Mouse (Mus musculus): ENCODE data around the gene Pomgnt2.

Gene Pomgnt2

DNA sequence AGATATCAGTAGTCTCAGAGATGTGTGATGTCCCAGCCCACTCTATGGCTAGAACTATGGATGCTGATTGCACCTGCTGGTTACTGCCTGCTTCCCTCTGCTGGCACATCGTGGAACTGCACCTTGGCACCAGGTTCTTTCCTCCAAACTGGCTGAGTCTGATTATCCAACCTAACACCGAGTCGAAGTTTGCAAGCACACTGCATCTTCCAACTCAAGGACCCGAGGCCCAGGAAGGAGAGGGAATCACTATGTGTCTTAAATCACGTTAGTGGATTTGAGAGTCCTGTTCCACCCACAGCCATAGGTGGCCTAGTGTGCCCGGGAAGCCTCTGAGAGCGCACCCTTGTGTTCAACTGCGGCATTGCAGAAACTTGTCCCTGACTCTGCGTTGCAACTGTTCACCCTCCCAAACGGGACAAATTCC, 17.3 kb upstream of the Pomgnt2 start:
- in situ Hi-C loops (cut with MboI; ENCODE audit: low sequenced_read_pairs) = no loop called here

DNA sequence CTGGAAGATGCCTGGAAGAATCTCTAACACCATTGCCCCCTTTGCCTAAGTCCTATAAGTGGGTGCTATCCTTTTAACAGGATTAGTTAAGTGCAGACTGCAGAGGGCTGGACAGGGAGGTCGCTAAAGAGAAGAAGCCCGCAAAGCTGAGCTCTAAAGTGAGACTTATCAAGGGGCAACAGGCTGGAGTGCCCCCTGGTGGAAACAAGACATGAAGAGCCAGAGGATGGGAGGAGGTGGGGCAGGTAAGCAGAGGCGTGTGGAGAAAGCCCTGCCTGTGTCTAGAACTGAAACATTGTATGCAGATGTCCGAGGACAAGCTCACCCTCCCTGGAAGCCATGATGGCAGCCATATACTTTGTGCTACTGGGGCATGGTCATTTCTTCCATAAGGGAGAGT, 16.7 kb upstream of the Pomgnt2 start:
- in situ Hi-C loops (cut with MboI; ENCODE audit: low sequenced_read_pairs) = no loop called here

DNA sequence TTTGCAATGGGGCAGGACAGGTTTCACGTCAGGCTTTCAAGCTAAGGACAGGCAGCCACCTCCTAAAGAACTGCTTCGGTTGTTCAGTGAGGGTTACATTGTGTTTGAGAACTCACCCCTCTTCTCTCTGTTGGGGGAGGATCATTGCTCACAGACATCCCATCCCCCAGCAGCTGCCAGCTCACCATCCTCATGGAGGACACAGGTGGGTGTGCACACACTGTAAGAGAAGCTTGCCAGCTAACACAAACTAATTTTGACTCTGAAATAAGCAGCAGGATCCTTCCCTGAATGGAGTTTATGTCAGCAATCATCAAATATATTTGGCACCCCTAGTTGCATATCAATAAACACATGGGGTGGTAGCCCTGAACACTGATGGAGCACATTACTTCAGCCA, 15.9 kb upstream of the Pomgnt2 start:
- in situ Hi-C loops (cut with MboI; ENCODE audit: low sequenced_read_pairs) = no loop called here

DNA sequence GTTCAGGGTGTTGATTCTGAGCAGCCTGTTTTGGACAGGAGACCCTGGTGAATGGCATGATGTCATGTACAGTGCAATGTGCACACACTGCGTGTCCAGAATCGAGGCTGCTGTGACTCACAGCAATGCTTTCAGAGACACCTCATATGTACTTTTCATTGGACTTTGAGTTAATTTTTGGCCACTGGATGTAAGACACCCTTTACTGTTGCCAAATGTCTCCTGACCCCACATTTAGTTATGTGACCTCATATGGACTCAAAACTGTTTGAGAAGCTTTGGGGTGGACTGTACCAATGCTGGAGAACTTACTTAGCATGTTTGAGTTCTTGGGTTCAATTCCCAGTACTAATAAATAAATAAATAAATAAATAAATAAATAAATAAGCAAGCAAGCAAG, 13.8 kb upstream of the Pomgnt2 start:
- in situ Hi-C loops (cut with MboI; ENCODE audit: low sequenced_read_pairs) = no loop called here

DNA sequence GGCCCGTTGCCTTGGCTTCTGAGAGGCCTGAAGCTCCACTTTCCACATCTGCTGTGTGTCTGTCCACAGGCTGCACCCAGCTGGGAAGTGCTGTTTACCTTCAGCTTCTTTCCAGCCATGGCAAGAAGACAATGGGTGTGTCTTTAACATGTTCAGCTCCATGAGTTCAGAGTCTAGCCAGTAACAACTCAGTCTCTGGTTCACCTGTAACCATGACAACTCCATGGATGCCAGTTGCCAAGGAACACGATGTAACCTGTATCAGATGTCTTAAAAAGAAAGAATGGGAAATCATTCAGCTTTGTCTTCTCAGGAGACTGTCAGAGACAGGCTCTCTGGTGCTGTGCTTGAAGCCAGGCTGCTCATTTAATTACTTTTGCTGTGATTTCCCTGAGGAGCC, 12.0 kb upstream of the Pomgnt2 start:
- in situ Hi-C loops (cut with MboI; ENCODE audit: low sequenced_read_pairs) = no loop called here

DNA sequence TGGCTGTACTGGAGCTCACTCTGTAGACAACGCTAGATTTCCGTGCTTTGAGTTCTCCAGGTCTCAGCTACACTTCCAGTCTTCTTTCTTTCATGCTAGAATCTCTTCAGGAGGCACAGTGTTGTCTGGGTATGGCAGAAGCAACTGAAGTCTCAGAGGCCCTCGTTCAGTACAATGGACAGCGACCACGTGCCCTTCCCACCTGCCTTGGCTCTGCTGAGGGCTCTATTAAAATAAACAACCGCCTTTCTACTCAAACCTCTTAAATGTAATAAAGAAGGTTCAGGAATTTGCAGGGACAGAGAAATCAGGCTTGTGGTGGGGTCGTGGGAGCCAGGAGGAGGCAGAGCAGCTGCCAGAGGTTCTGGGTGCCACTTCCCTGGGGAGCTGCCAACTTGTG, 9.7 kb upstream of the Pomgnt2 start:
- in situ Hi-C loops (cut with MboI; ENCODE audit: low sequenced_read_pairs) = no loop called here

DNA sequence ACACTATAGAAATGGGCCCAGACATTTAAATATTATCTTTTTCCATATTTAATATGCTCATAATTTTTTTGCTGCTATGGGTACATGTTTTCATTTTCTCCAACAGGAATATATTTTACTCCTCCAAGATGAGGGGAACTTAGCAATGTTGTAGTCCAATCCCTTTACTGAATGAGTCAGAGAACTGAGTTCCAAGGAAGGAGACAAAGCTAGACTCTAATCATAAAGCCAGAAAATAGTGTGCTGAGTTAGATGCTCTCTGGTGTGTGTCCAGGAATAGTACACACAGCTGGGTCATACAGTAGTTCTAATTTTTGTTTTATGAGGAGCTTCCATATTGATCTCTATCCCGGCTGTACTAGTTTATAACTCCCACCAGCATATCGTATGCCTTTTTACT, 9.3 kb upstream of the Pomgnt2 start:
- in situ Hi-C loops (cut with MboI; ENCODE audit: low sequenced_read_pairs) = no loop called here

DNA sequence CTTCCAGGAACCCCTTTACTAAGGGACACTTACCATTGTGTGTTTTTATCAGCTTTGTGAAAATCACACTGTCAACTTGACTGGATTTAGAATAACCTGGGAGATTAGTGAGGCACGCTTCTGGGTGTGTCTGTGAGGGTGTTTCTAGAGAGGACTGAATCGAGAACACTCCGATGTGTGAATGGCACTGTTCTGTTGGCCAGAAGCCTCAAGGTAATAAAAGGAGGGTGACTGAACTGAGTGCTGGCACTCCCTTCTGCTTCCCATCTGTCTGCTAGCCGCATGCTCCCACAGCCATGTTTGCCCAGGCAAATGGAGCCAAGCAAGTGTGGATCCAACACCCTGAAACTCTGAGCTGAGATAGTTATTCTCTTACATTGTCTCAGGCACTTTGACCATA, 1.1 kb upstream of the Pomgnt2 start:
- in situ Hi-C loops (cut with MboI; ENCODE audit: low sequenced_read_pairs) = no loop called here

DNA sequence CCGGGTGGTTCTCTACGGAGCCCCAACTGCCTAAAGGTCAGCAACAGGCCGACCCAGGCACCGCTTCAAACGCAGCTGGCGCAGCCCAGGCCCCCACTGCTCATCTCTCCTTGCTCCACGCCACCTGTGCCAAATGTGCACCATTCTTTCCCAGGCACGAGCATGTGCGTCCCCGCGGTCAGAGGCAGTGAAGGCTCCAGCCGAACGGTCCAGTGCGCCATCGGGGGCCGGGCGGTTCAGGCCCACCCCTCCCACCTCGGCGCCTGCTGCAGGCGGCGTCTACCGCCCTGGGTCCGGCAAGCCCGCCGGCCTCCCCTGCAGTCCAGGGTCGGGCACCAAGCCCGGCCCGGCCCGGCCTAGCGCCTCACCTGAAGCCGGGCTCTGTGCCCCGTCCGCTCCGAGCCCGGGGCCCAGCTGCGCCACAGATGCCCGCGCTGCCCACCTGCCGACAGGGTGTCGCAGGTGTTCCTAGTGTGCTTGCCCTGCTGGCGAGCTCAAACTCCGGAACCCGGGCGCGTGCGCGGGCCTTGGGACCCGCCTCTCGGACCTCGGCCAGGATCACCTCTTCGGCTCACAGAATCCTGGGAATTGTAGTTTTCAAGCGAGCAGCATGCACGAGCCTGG, 1.3 kb downstream of the Pomgnt2 start:
- in situ Hi-C loops (cut with MboI; ENCODE audit: low sequenced_read_pairs) = no loop called here

DNA sequence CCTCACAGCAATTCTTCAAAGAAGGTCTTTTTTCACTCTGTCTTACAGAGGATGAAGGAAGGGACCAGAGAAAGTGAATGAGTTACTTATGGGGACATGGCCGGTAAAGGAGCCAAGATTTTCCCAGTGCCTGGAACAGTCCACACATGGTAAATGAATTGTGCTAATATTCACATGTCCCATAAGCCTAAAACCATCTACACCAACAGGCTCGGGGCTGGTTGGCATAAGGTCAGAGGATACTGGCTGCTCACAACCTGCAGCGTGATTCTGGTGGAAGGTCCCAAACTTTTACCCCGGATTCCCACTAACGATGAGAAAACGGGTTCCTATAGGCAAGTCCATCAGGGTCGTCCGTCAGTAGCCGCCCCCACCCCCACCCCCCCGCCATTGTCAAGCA, 1.8 kb downstream of the Pomgnt2 start:
- in situ Hi-C loops (cut with MboI; ENCODE audit: low sequenced_read_pairs) = no loop called here

DNA sequence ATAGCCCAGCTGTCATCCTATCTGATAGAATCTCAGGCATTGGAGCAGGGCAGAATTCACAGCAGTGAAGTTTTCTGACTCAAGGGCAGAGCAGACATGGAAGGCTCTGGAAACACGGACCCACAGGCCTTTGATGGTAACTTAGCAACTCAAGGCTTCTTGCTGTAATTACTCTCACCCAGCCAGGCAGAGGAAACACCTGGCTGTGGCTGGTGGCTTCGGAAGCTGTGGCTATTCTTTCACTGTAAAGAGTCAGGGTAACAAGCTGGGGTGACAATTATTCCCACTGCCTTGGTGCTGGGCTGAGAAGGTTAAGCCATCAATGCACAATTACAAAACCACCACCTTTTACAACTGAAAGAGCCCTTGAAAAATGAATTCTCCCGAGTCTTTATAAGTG, 3.9 kb downstream of the Pomgnt2 start:
- in situ Hi-C loops (cut with MboI; ENCODE audit: low sequenced_read_pairs) = no loop called here

DNA sequence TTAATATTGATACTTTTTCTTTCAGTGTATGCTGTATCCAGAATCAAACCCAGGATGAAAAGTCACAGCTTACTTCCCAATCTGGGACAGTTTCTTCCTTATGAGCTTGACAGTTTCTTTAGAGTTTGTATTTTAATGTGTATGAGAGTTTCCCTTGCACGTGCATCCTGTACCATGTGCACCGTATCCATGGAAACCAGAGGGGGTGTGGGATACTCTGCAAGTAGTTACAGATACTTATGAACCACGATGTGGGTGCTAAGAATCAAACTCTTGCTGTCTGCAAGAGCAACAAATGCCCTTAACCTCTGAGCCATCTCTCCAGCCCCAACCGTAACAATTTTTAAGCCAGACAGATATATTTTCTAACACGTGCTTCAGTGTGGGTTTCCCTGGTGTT, 5.9 kb downstream of the Pomgnt2 start:
- in situ Hi-C loops (cut with MboI; ENCODE audit: low sequenced_read_pairs) = no loop called here

DNA sequence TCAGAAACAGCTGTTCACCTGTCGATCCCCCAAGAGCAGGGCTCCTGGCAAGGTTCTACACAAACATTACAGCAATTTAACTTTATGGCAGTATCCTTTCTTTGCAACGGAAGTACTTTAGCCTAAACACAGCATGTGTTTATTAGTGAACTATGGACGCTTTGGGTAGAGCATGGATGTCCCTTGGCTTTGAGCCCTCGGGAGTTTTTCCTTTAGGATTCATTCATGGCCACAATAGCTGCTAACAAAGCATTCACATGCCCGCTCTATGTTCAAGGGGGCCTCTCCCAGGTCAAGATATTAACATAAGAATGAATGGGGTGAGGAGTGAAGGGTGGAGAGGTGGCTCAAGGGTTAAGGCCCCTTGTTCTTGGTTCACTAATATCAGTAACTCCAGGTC, 7.4 kb downstream of the Pomgnt2 start:
- in situ Hi-C loops (cut with MboI; ENCODE audit: low sequenced_read_pairs) = loop anchor here (10.0 kb wide), 2 partner anchors 115 to 145 kb away; no protein-coding TSS in a partner anchor

DNA sequence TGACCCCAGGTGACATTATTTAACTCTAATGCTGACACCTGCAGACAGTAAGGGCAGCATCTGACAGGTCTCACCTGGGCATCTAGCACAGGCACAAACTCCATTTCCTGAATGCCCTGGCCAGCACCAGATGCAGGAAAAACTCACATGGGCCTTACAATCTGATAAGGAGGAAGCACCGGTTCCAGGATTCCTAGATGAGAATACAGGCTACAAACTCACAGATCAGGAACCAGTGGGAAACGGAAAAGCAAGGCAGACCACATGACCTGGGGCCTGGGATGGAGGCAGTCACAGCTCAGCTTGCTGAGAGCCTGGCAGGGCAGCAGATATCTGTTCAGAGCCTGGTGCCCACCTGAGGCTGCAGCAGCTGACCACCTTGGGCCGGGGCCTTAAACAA, 8.0 kb downstream of the Pomgnt2 start:
- in situ Hi-C loops (cut with MboI; ENCODE audit: low sequenced_read_pairs) = loop anchor here (10.0 kb wide), 2 partner anchors 114 to 144 kb away; no protein-coding TSS in a partner anchor

DNA sequence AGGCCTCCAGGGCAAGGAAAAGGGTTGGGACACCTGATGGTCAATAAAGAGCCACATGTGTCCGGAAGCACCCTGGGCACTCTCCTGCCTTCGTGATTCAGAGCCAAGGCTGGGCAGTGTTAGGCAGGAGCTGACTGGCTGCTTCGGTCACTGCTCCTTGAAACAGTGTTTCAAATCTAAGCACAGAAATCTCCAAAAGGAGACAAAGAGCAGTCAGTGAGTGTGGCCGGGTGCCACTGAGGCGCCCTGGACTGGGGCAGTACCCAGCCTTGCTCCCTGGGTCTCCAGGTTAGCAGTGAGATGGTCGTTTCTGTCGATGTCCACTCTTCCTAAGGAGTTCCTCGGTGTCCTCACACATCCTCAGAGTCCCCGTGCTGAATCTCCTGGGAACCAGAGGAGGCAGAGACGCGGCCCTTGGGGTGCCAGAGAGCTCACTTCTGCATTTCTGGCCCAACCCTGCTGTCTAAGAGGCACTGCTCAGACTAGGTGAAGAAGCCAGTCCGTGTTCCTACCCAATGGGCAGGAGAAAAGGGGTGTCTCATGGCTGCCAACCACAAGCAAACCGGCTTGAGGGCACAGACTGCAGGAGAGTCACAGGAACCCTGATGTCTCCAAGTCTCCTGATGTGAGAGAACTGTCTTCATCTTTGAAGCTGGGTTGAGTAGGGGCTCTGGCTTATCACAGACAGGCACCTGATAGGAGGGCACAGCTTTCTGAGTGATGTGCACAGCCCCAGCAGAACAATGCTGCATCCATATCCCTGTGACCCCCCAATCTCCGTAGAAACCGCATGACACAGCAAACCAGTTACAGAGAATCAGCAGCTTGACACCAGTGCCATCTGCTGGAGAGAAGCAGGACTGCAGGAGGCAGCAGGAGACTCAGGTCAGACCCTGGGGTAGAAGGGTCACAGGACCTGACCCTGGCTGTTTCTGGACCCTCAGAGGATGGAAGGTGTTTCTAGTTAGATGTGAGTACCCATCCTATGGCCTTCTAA, 12.1 kb downstream of the Pomgnt2 start:
- in situ Hi-C loops (cut with MboI; ENCODE audit: low sequenced_read_pairs) = loop anchor here (10.0 kb wide), 2 partner anchors 110 to 140 kb away; no protein-coding TSS in a partner anchor

DNA sequence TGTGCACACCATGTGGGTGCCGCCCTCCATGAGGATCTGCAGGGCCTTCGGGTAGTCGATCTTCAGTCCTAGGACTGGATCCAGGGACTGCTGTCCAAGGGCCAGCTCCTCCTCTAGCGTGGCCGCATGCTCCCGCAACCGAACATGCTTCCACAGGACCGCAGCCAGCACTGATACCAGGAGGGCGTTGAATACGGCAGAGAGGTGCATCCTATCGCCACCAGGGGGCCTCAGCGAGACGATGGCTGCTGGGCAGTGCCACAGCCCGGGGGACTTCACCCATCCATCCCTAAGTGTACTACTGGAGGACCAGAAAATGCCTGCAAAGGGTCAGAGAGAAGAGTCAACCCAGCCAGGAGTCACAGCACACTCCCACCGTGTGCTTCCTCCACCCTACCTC, 13.4 kb downstream of the Pomgnt2 start:
- in situ Hi-C loops (cut with MboI; ENCODE audit: low sequenced_read_pairs) = loop anchor here (10.0 kb wide), 2 partner anchors 109 to 139 kb away; no protein-coding TSS in a partner anchor

DNA sequence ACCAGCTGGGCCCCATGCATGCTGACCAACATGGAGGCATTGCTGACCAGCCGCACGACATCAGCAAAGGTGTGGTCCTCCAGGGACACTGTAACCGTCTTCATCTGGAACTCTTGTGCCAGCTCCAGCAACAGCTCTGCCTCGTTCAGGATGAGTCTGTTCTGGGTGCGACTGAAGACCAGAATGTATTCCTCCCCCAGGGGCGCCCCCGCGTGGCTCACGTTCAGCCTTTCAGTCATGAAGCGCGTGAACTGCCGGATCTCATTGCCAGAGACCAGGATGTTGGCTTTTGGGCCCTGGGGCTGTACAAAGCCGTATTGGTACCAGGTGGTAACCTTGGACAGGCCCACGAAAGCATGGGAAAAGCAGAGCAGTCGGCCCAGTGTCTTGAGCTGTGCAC, 14.2 kb downstream of the Pomgnt2 start:
- in situ Hi-C loops (cut with MboI; ENCODE audit: low sequenced_read_pairs) = loop anchor here (10.0 kb wide), 2 partner anchors 108 to 138 kb away; no protein-coding TSS in a partner anchor

DNA sequence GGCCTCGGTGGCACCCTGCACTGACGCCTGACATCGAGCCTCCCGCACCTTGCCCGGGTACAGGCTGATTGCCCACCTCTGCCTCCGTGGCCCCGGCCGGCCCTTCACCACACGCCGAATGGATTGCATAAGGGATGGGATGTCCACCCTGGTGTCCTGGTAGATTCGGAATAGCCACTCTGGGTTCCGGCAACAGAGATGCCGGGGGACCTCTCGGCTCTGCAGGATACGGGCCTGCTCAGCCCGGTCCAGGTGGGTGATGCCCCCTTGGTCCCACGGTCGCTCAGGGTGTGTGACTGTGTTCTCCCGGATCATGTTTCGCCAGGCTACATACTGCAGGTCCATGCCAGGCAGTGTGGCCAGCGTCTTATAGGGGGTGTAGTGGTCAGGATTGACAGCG, 14.7 kb downstream of the Pomgnt2 start:
- in situ Hi-C loops (cut with MboI; ENCODE audit: low sequenced_read_pairs) = loop anchor here (10.0 kb wide), 2 partner anchors 107 to 137 kb away; no protein-coding TSS in a partner anchor

DNA sequence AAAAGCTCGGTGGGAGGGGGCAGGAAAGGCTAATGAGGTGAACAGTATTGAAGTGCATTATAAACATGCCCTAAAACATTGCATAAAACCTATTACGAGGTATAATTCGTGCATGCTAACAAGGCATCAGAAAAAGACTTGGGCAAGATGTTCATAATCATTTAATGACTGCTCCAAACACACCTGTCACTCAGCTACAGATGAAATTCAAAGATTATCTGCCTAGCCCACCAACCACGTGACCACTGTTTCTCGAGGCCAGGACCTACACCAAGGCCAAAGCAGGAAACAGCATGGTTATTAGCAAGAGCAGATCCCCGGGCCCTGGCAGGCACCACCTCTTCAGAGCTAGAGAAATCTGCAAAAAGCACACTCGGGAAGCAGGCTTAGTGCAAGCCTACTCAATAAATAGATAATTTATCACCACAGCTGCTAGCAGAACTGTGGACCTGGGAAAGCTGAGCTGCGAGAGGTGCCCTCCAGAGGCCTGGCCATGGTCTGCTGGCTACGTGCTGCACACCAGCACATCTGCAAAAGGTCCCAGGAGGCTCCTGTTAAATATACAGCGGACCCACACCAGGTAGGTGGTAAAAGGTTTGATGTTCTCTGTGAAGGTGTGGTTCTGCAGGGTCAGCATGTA, 15.3 kb downstream of the Pomgnt2 start:
- in situ Hi-C loops (cut with MboI; ENCODE audit: low sequenced_read_pairs) = loop anchor here (10.0 kb wide), 2 partner anchors 107 to 137 kb away; no protein-coding TSS in a partner anchor

DNA sequence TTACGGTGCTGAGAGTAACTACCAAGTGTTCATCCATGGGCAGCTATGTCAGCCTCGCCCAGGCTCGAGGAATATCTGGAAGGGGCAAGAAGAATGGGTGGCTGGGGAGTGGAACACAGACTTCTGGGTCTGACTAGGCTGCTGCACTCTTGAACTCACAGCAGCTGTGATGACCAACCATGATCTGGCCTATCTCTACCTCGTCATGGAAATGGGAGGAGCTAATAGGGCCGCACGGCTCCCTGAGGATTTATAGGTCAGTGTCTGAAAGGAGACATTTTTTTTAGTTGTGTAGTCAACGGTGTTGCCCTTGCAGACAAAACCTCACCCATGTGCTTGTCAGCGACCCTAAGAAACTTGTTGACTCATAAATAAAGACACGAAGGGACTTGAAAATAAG, 15.9 kb downstream of the Pomgnt2 start:
- in situ Hi-C loops (cut with MboI; ENCODE audit: low sequenced_read_pairs) = loop anchor here (10.0 kb wide), 2 partner anchors 106 to 136 kb away; no protein-coding TSS in a partner anchor

DNA sequence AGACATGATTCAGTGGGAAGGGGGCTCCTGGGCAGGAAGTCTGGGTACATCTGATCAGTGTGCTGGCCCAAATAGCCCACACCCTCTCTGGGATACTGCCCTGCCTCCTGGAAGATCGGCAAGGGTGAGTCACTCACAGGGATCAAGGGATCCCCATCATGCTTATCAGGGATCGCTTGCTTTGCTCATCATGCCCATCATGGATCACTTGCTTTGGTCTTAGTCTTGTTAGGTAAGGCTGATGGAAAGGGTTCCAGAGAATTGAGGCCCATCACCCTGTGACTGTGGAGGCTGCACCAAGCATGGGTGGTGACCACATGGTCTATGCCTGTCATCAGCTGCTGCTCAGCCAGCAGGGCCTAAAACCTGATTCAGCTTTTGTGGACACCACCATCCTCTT, 21.6 kb downstream of the Pomgnt2 start:
- in situ Hi-C loops (cut with MboI; ENCODE audit: low sequenced_read_pairs) = no loop called here
